Mouse (Mus musculus) neural tube, embryonic 11.5 days (tissue): Measurements from ENCODE around the gene Arl6ip4. TPM values are rescaled to one million over a fixed set of nuclear protein-coding genes. Genes with fewer than 3 reads are reported as not detected.

ENCODE experiments used
- ATAC-seq: fragments of 200-750 bp; cut with Nextera tagmentation; 2 replicates; pipeline ENCODE4 v1.8.0; 2017; ENCODE audit warnings: moderate number of reproducible peaks, mild to moderate bottlenecking, moderate TSS enrichment, moderate library complexity; ENCODE audit not compliant: insufficient read depth, low FRiP score, low TSS enrichment
- DNase-seq: peaks from one replicate; pipeline ENCODE4 v3.0.0-alpha.2; 2015; ENCODE audit warnings: low spot score
- H3K27ac ChIP-seq: fragments of 300-500 bp; sonication (generic); 2 replicates; pipeline ENCODE4 v1.5.1; 2014; ENCODE audit warnings: low read depth, mild to moderate bottlenecking, low read length
- H3K27me3 ChIP-seq: fragments of 300-500 bp; sonication (generic); 2 replicates; pipeline ENCODE4 v1.6.1; 2014; ENCODE audit warnings: mild to moderate bottlenecking, low read length, mixed read lengths; ENCODE audit not compliant: control insufficient read depth, insufficient read depth
- H3K36me3 ChIP-seq: fragments of 300-500 bp; sonication (generic); 2 replicates; pipeline ENCODE4 v1.6.1; 2014; ENCODE audit warnings: mild to moderate bottlenecking, low read length, moderate library complexity, mixed read lengths; ENCODE audit not compliant: control insufficient read depth, insufficient read depth
- H3K4me1 ChIP-seq: fragments of 300-500 bp; sonication (generic); 2 replicates; pipeline ENCODE4 v1.6.1; 2014; ENCODE audit warnings: low read length, mixed read lengths; ENCODE audit not compliant: control insufficient read depth, insufficient read depth
- H3K4me2 ChIP-seq: fragments of 300-500 bp; sonication (generic); 2 replicates; pipeline ENCODE4 v1.6.1; 2014; ENCODE audit warnings: low read depth, mild to moderate bottlenecking, moderate library complexity
- H3K4me3 ChIP-seq: fragments of 300-500 bp; sonication (generic); 2 replicates; pipeline ENCODE4 v1.5.1; 2014; ENCODE audit warnings: low read depth, low read length
- H3K9ac ChIP-seq: fragments of 300-500 bp; sonication (generic); 2 replicates; pipeline ENCODE4 v1.6.1; 2014; ENCODE audit warnings: mild to moderate bottlenecking, low read length
- H3K9me3 ChIP-seq: fragments of 300-500 bp; sonication (generic); 2 replicates; pipeline ENCODE4 v1.6.1; 2016; ENCODE audit warnings: low read length; ENCODE audit not compliant: control insufficient read depth
- WGBS: fragments of 180-500 bp; shearing (Covaris S2); extraction: QIAGEN DNeasy Blood & Tissue Kit; methylation state at CpG from one replicate; pipeline ENCODE4 v1.1.7; 2014; 5-methylcytosine and 5-hydroxymethylcytosine counted together
- polyA plus RNA-seq: library from polyadenylated mRNA; unstranded; fragments of >200 nt; fragmentation: Nextera tagmentation; extraction: Ambion mirVana; gene quantifications from 2 replicates; pipeline ENCODE4 v1.2.1, GENCODE M21; 2014

Gene Arl6ip4
- polyA plus RNA-seq, 1 experiment from 2014 or later, result 84.7 TPM

DNA sequence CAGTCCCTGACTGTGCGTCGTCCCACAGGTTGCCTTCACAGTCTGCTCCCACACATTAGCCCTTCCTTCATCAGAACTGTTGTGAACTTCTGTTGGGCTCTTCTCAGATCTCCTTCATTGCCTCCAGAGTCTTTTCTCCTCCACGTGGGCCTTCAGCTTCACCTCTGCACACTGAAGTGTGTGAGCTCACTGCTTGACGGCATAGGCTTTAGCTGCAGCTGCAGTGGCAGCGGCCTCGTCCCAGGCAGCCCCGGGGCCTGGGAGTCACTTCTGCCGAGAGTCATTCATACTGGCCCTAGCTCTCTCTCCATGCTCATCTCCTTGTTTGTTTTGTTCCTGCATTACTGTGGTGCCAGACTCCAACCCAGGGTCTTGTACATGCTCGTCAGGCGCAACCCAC, 51.7 kb downstream of the Arl6ip4 start:
- Histone ChIP-seq H3K9ac (no peak overlapping the region), H3K4me2 (no peak overlapping the region), H3K27ac (no peak overlapping the region), H3K4me3 (no peak overlapping the region), H3K9me3 (no peaks in the 10 kb centered on the region), H3K36me3 (no peaks in the 10 kb centered on the region), H3K4me1 (peaks cover 30% of the 10 kb centered on the region), H3K27me3 (no peaks in the 10 kb centered on the region)
- ATAC-seq, result no peak
- WGBS, result 52% methylated on average over 10 of the region's 10 CpGs
- no peak for DNase-seq

Other genes starting within 250 kb of the Arl6ip4 start
- gene Hcar1, start 236.1 kb upstream of the Arl6ip4 start, polyA plus RNA-seq, result not detected in 2 replicates
- gene Denr, start 208.9 kb upstream of the Arl6ip4 start, polyA plus RNA-seq, result 138 and 146 TPM in 2 replicates
- gene Gm43518, start 188.7 kb upstream of the Arl6ip4 start, polyA plus RNA-seq, result 0.45 TPM in 1 of 2 replicates, not detected in the other
- 3.8 and 5.0 TPM in 2 replicates for gene Ccdc62, start 185.4 kb upstream of the Arl6ip4 start, polyA plus RNA-seq
- 4.4 and 5.3 TPM in 2 replicates for gene Hip1r, start 142.5 kb upstream of the Arl6ip4 start, polyA plus RNA-seq
- 50.3 and 52.3 TPM in 2 replicates for gene Vps37b, start 83.8 kb upstream of the Arl6ip4 start, polyA plus RNA-seq
- gene Abcb9, start 20.3 kb upstream of the Arl6ip4 start, polyA plus RNA-seq, result 1.7 TPM in 2 replicates
- gene Ogfod2, start 3.8 kb upstream of the Arl6ip4 start, polyA plus RNA-seq, result 17.4 and 18.0 TPM in 2 replicates
- 5.5 and 5.7 TPM in 2 replicates for gene Pitpnm2, start 133.7 kb downstream of the Arl6ip4 start, polyA plus RNA-seq
- gene Mphosph9, start 211.9 kb downstream of the Arl6ip4 start, polyA plus RNA-seq, result 16.5 and 17.3 TPM in 2 replicates
- 21.7 and 23.0 TPM in 2 replicates for gene 2810006K23Rik, start 212.0 kb downstream of the Arl6ip4 start, polyA plus RNA-seq
- 431 and 462 TPM in 2 replicates for gene Cdk2ap1, start 247.0 kb downstream of the Arl6ip4 start, polyA plus RNA-seq